Mouse (Mus musculus): ENCODE measurements at regions not wholly inside any gene's neighbourhood (a gene's known extent, or its start where the extent isn't known, plus 50 kb on each side); places are given as distances from the start of the nearest gene placed in this dataset.

GRCm38 (mm10) chr10:124222068-124222467 is 958.3 kb downstream of the Fam19a2 start:
- H3K79me2 ChIP-seq (replicated peaks; ENCODE audit: control insufficient read depth, extremely low read depth, insufficient read depth, poor library complexity, severe bottlenecking) = no peaks in the 10 kb centered on the region
- peaks cover 34% of the 10 kb centered on the region for H3K9me3 ChIP-seq (replicated peaks; ENCODE audit: low read length)
- dilution Hi-C loops (cut with MboI; ENCODE audit: extremely low pct_ligation_motif_present, extremely low pct_unique_long_range_greater_than_20kb, low sequenced_read_pairs) = no loop called here
- no peak overlapping the region for H3K27ac ChIP-seq (ENCODE audit: insufficient read depth, low read depth)
- TF ChIP-seq MEF2A (IDR thresholded peaks at IDR 0.05; ENCODE audit: borderline replicate concordance, low read depth, low read length) (no peak), NELFE (IDR thresholded peaks at IDR 0.05; ENCODE audit: low read depth, low read length) (no peak), KAT2A (IDR thresholded peaks at IDR 0.05; ENCODE audit: insufficient replicate concordance, low read length) (no peak), IRF4 (IDR thresholded peaks at IDR 0.05; ENCODE audit: low read depth, low read length) (no peak), PAX5 (IDR thresholded peaks at IDR 0.05; ENCODE audit: low read length) (no peak), POLR2AphosphoS2 (IDR thresholded peaks at IDR 0.05; ENCODE audit: low read depth, low read length) (no peak)
- no peaks in the 10 kb centered on the region for H3K4me1 ChIP-seq (ENCODE audit: control insufficient read depth in 1 of 2, insufficient read depth in 2 of 2)
- no peak for DNase-seq (ENCODE audit: extremely low read depth)
- H3K9ac ChIP-seq (ENCODE audit: insufficient read depth, low read depth) = no peak overlapping the region
- H3K27me3 ChIP-seq (replicated peaks) = no peaks in the 10 kb centered on the region
- no peak overlapping the region for H3K4me2 ChIP-seq (ENCODE audit: insufficient read depth, low read depth, poor library complexity, severe bottlenecking)
- in situ Hi-C loops (cut with MboI; ENCODE audit: low pct_ligation_motif_present, low pct_unique_long_range_greater_than_20kb, low sequenced_read_pairs) = no loop called here
- no peaks in the 10 kb centered on the region for H3K36me3 ChIP-seq (replicated peaks in 1 of 2; ENCODE audit: control insufficient read depth in 1 of 2, insufficient read depth in 1 of 2, low read length in 1 of 2)
- no peak overlapping the region for H3K4me3 ChIP-seq (replicated peaks in 1 of 3; ENCODE audit: low read depth in 2 of 3, low read length in 2 of 3, poor library complexity in 1 of 3)

DNA sequence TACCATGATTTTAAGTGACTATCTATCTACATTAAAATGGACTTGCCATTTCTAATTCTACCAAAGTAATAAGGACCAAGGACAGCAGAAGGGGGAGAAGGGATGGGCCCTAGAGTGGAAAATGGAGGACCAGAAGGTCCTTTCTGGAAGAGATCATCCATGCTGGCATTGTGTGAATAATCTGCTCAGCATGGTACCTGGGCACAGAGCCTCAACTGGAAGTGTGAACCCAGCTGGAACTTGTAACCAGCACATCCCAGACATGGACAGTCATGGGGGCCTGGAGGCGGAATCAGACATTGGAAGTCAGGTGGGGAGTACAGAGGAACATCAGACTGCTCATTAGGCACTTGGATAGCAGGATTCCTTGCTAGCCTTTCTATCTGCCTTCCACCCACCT is 963.3 kb downstream of the Fam19a2 start:
- Histone ChIP-seq H3K4me1 (ENCODE audit: control insufficient read depth in 1 of 2, insufficient read depth in 2 of 2) (no peaks in the 10 kb centered on the region), H3K4me2 (ENCODE audit: insufficient read depth, low read depth, poor library complexity, severe bottlenecking) (no peak overlapping the region), H3K9ac (ENCODE audit: insufficient read depth, low read depth) (no peak overlapping the region), H3K4me3 (replicated peaks in 1 of 3; ENCODE audit: low read depth in 2 of 3, low read length in 2 of 3, poor library complexity in 1 of 3) (no peak overlapping the region), H3K27me3 (replicated peaks) (no peaks in the 10 kb centered on the region), H3K36me3 (replicated peaks in 1 of 2; ENCODE audit: control insufficient read depth in 1 of 2, insufficient read depth in 1 of 2, low read length in 1 of 2) (no peaks in the 10 kb centered on the region), H3K79me2 (replicated peaks; ENCODE audit: control insufficient read depth, extremely low read depth, insufficient read depth, poor library complexity, severe bottlenecking) (no peaks in the 10 kb centered on the region), H3K27ac (ENCODE audit: insufficient read depth, low read depth) (no peak overlapping the region), H3K9me3 (replicated peaks; ENCODE audit: low read length) (peaks cover 24% of the 10 kb centered on the region)
- in situ Hi-C loops (cut with MboI; ENCODE audit: low pct_ligation_motif_present, low pct_unique_long_range_greater_than_20kb, low sequenced_read_pairs) = no loop called here
- DNase-seq (ENCODE audit: extremely low read depth) = no peak
- dilution Hi-C loops (cut with MboI; ENCODE audit: extremely low pct_ligation_motif_present, extremely low pct_unique_long_range_greater_than_20kb, low sequenced_read_pairs) = no loop called here
- no peak for TF ChIP-seq MAZ (IDR thresholded peaks at IDR 0.05; ENCODE audit: low read depth, low read length)
- no peak for TF ChIP-seq ZC3H11A (IDR thresholded peaks at IDR 0.05; ENCODE audit: low read depth, low read length)
- no peak for TF ChIP-seq ELF1 (IDR thresholded peaks at IDR 0.05; ENCODE audit: low read depth, low read length)

- no peaks in the 10 kb centered on the region for H3K27me3 ChIP-seq (replicated peaks)
- H3K27ac ChIP-seq (ENCODE audit: insufficient read depth, low read depth) = no peak overlapping the region
- no peak overlapping the region for H3K4me2 ChIP-seq (ENCODE audit: insufficient read depth, low read depth, poor library complexity, severe bottlenecking)
- no peaks in the 10 kb centered on the region for H3K4me1 ChIP-seq (ENCODE audit: control insufficient read depth in 1 of 2, insufficient read depth in 2 of 2)
- H3K4me3 ChIP-seq (replicated peaks in 1 of 3; ENCODE audit: low read depth in 2 of 3, low read length in 2 of 3, poor library complexity in 1 of 3) = no peak overlapping the region
- dilution Hi-C loops (cut with MboI; ENCODE audit: extremely low pct_ligation_motif_present, extremely low pct_unique_long_range_greater_than_20kb, low sequenced_read_pairs) (no loop called here), in situ Hi-C loops (cut with MboI; ENCODE audit: low pct_ligation_motif_present, low pct_unique_long_range_greater_than_20kb, low sequenced_read_pairs) (no loop called here)
- no peak for DNase-seq (ENCODE audit: extremely low read depth)
- no peaks in the 10 kb centered on the region for H3K79me2 ChIP-seq (replicated peaks; ENCODE audit: control insufficient read depth, extremely low read depth, insufficient read depth, poor library complexity, severe bottlenecking)
- TF ChIP-seq NRF1 (IDR thresholded peaks at IDR 0.05; ENCODE audit: low read depth, low read length) (no peak), MAX (IDR thresholded peaks at IDR 0.05; ENCODE audit: low read length) (no peak), JUN (IDR thresholded peaks at IDR 0.05; ENCODE audit: insufficient read depth, low read depth, low read length) (no peak), GABPA (IDR thresholded peaks at IDR 0.05; ENCODE audit: insufficient replicate concordance, low read depth, low read length) (no peak), POLR2A (IDR thresholded peaks at IDR 0.05; ENCODE audit: low read depth, low read length) (no peak), USF2 (conservative IDR thresholded peaks at IDR 0.05; ENCODE audit: low read depth, low read length) (no peak), ELF1 (IDR thresholded peaks at IDR 0.05; ENCODE audit: low read depth, low read length) (no peak), TBP (conservative IDR thresholded peaks at IDR 0.05; ENCODE audit: low read depth, low read length) (no peak), HCFC1 (IDR thresholded peaks at IDR 0.05; ENCODE audit: low read depth, low read length) (no peak), CHD2 (IDR thresholded peaks at IDR 0.05; ENCODE audit: low read length) (no peak), MEF2A (IDR thresholded peaks at IDR 0.05; ENCODE audit: borderline replicate concordance, low read depth, low read length) (no peak), KAT2A (IDR thresholded peaks at IDR 0.05; ENCODE audit: insufficient replicate concordance, low read length) (no peak), NELFE (IDR thresholded peaks at IDR 0.05; ENCODE audit: low read depth, low read length) (no peak)
- no peaks in the 10 kb centered on the region for H3K36me3 ChIP-seq (replicated peaks in 1 of 2; ENCODE audit: control insufficient read depth in 1 of 2, insufficient read depth in 1 of 2, low read length in 1 of 2)
- peaks cover 31% of the 10 kb centered on the region for H3K9me3 ChIP-seq (replicated peaks; ENCODE audit: low read length)
- H3K9ac ChIP-seq (ENCODE audit: insufficient read depth, low read depth) = no peak overlapping the region
These were observed 985.6 kb downstream of the Fam19a2 start for GRCm38 (mm10) chr10:124249358-124249757.
